Mouse (Mus musculus) CH12.LX (cell line): ENCODE results near the gene Duoxa1.

ENCODE experiments used
- CTCF ChIP-seq, 2 experiments: IDR thresholded peaks in 1 of 2; conservative IDR thresholded peaks in 1 of 2; 2 replicates each; pipeline ENCODE4 v1.5.1; 2011 to 2012; ENCODE audit warnings: low read depth in 2 of 2, low read length in 2 of 2, improper control_type of control experiment in 1 of 2, inconsistent platforms in 1 of 2, mild to moderate bottlenecking in 1 of 2, moderate library complexity in 1 of 2
- MYC ChIP-seq: IDR thresholded peaks from 2 replicates; pipeline ENCODE4 v1.6.1; 2011; ENCODE audit warnings: low read depth, mild to moderate bottlenecking, improper control_type of control experiment, low read length

GRCm38 (mm10) chr2:122345106-122345893 is 31.8 kb upstream of the Duoxa1 start:
- TF ChIP-seq CTCF (conservative IDR thresholded peaks at IDR 0.05 in 1 of 2, IDR thresholded peaks at IDR 0.05 in 1 of 2; ENCODE audit: low read depth in 2 of 2, low read length in 2 of 2), result no peak
- TF ChIP-seq MYC, result no peak
